Mouse (Mus musculus): ENCODE data around the gene Stat6.

Stat6 gene

GRCm38 (mm10) chr10:127707721-127708120, 64.9 kb downstream of the Stat6 start:
- DNase-seq (ENCODE audit: extremely low read depth, low read depth, low spot score), result no peak

- no peak for DNase-seq (ENCODE audit: extremely low read depth, low read depth, low spot score)
Measured at GRCm38 (mm10) chr10:127708850-127709370, 66.1 kb downstream of the Stat6 start.

- DNase-seq (ENCODE audit: extremely low read depth, low read depth, low spot score), result no peak
Measured at GRCm38 (mm10) chr10:127710331-127710730, 67.5 kb downstream of the Stat6 start.

Measured in fat pad, adult 2 months (tissue).